Mouse (Mus musculus) bone marrow macrophage, adult 2 months (primary cell): ENCODE data around the gene Cramp1l. TPM values are rescaled to one million over a fixed set of nuclear protein-coding genes. Genes with fewer than 3 reads are reported as not detected.
A peak's percentile ranks its signal among the peaks of the same experiment; 100 is the strongest.
"Not testable (repeated sequence)": the region's sequence is repeated elsewhere in the genome, so short reads cannot be mapped to it uniquely, and the experiment has no call there.

ENCODE experiments used
- H3K27ac ChIP-seq: 2 replicates; pipeline ENCODE4 v1.5.1; 2012; ENCODE audit warnings: low read depth, low read length; ENCODE audit not compliant: insufficient read depth
- H3K4me1 ChIP-seq: 2 replicates; pipeline ENCODE4 v1.6.1; 2012; ENCODE audit warnings: low read length; ENCODE audit not compliant: control insufficient read depth, insufficient read depth
- H3K4me3 ChIP-seq: 2 replicates; pipeline ENCODE4 v1.5.1; 2012; ENCODE audit warnings: mild to moderate bottlenecking, low read length, moderate library complexity; ENCODE audit not compliant: insufficient read depth
- CTCF ChIP-seq: IDR thresholded peaks from 2 replicates; pipeline ENCODE4 v1.5.1; 2012; ENCODE audit warnings: low read depth, mild to moderate bottlenecking, low read length, moderate library complexity
- POLR2A ChIP-seq: IDR thresholded peaks from 2 replicates; pipeline ENCODE4 v1.6.1; 2012; ENCODE audit warnings: mild to moderate bottlenecking, low read depth, low read length, borderline replicate concordance
- polyA plus RNA-seq: library from polyadenylated mRNA; stranded (reverse); fragments of >200 nt; gene quantifications from 2 replicates; pipeline ENCODE4 v1.2.4, GENCODE M21; 2012; ENCODE audit not compliant: missing spikeins, insufficient read depth, insufficient read length

Gene Cramp1l
- polyA plus RNA-seq, 1 experiment = 16.0 TPM

DNA sequence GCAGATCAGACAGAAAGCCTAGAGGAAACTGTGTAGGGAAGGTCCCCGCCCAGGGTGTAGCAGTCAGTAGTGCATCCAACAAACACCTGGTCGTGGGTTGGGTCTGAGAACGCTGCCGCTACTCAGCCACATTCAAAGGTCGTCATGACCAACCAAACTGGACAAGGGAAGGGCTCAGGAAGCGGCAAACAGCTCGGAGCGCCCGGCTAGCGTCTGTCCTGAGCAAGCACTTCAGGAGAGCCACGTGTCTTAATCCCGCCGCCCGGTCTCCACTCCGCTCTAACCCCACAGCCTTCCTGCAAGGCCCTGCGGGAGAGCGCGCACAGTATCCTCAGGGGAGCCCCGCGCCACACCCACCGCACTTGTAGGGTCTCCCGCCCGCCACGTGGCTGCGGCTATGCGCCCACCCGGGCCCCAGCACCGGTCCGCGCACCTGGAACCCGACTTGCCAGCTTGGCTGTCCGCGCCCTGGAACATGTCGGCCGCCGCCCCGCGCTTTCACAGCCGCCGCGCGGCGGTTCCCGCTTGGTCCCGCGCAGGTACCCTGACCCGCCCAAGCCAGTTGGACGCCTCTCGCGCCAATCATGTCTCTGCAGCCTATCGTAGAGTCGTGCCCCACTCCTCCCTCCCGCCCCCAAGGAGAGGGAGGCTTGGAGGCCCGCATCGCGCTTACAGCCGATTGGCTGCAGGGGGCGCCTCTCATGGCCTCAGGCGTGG, 55.3 kb downstream of the Cramp1l start, which contains the start of gene Jpt2:
TSS of gene Jpt2 (minus strand) at position 555 of the 717 bp plus-strand sequence.
- Histone ChIP-seq H3K27ac (peak within 1 kb of the TSS; percentile 48), H3K4me1 (peaks cover 8% of the 10 kb centered on the region), H3K4me3 (peak within 1 kb of the TSS; percentile 83)
- TF ChIP-seq CTCF = no peak
- TF ChIP-seq POLR2A = no peak

DNA sequence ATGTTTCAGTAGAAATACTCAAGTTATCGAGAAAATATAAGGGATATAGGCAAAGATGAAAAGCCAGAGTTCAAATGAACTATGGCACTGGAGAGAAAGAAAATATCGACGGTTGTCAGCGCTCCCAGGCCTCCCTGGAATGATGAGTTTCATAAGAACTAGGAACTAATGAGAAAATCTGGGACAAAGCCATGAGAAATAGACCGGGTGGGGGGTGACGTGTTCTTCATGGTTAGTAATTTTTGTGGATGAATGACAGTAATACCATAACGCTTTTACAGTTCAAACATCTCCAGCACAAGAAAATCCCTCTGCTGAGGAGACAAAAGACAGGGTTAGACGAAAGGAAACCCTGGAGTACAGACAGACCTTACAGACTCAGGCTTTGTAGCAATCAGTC, 56.2 kb downstream of the Cramp1l start:
- Histone ChIP-seq H3K27ac (no peak overlapping the region; the same call in 1 of the 2 replicates), H3K4me1 (peaks cover 8% of the 10 kb centered on the region), H3K4me3 (peak overlapping the region; percentile 83)
- TF ChIP-seq POLR2A (no peak), CTCF (no peak)

DNA sequence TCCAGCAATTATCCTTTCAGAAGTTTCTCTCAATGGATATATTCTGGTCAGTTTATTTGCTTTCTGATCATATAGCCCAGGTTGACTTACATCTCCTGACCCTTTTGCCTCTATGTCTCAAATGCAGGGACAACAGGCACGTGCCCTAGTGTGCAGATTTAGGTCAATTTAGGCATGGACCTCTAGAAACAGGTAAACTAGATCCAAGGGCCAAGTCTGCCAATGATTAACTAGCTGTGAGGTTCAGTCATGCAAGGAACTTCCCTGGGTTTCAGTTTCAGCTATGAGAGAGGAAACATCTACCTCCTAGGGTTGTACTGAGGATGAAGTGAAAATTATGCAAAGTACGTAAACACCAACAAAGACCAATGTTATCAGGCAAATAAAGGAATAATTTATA, 62.3 kb downstream of the Cramp1l start:
- no peak overlapping the region for H3K4me3 ChIP-seq
- no peak for TF ChIP-seq CTCF
- H3K27ac ChIP-seq = no peak overlapping the region
- no peaks in the 10 kb centered on the region; the same call in none of the 2 replicates for H3K4me1 ChIP-seq

DNA sequence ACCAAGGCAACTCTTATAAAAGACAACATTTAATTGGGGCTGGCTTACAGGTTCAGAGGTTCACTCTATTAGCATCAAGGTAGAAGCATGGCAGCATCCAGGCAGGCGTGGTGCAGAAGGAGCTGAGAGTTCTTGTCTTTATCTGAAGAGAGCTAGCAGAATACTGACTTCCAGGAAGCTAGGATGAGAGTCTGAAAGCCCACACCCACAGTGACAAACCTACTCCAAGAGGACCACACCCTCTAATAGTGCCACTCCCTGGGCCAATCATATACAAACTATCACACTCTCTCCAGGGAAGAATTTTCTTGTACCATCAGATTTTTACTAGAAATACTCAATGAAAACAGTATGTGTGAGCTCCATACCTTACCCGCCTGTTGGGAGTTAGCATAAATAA, 64.9 kb downstream of the Cramp1l start:
- TF ChIP-seq CTCF = no peak
- TF ChIP-seq POLR2A = no peak
- no peaks in the 10 kb centered on the region for H3K4me1 ChIP-seq
- no peak overlapping the region for H3K4me3 ChIP-seq
- H3K27ac ChIP-seq = no peak overlapping the region

DNA sequence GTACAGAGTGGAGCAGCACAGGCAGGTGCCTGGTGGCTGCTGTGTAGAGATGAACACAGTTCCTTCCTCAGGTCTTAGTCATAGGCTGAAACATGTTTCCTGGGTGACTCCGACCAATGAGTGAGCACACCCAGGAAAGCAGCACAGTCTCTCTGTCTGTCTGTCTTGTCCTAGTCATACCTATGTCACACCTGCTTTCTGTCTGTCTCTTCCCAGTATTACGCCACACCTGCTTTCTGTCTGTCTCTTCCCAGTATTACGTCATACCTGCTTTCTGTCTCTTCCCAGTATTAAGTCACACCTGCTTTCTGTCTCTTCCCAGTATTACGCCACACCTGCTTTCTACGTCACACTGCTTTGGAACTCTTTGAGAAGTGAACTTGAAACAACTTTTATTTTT, 67.4 kb downstream of the Cramp1l start:
- H3K4me3 ChIP-seq = no peak overlapping the region
- H3K27ac ChIP-seq = no peak overlapping the region
- H3K4me1 ChIP-seq = no peaks in the 10 kb centered on the region
- no peak for TF ChIP-seq CTCF
- TF ChIP-seq POLR2A = no peak

DNA sequence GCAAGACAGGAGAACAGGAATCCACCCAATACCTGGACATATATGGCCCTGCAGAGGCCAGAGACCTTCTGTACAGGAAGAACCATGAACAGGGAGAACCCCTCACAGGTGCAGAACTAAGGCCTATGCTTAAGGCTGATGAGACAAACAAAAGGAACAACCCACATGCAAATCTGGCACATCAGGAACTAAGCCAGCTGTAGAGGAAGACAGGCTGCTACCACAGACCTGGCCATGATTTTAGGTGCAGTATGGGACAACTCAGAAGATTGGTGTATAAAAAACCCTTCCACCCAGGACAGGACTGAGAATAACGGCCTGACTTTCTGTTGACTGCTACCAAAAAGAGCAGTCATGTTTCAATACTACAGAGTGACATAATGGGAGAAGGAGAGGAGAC, 72.0 kb downstream of the Cramp1l start:
- H3K4me1 ChIP-seq, H3K4me3 ChIP-seq, H3K27ac ChIP-seq: not testable (repeated sequence)

DNA sequence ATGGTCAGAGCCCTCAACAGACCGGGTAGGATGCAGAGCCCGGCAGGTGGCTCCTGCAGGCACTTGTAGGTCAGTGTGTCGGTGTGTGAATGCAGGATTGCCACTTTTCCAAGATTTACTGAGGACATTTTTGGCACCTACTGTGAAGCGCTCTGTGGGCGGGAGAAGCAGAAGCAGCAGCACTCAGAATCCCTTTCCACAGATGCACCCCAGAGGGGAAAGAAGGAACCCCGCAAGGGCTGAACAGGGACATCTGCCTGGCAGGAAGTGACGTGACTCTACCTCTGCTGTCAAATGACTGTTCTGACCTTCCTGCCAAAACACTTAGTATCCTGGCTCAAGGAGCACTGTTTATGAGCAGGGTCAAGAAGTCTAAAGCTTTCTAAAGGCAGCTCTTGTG, 72.6 kb downstream of the Cramp1l start:
- TF ChIP-seq CTCF (no peak), POLR2A (no peak)
- Histone ChIP-seq H3K27ac (no peak overlapping the region), H3K4me3 (no peak overlapping the region)

DNA sequence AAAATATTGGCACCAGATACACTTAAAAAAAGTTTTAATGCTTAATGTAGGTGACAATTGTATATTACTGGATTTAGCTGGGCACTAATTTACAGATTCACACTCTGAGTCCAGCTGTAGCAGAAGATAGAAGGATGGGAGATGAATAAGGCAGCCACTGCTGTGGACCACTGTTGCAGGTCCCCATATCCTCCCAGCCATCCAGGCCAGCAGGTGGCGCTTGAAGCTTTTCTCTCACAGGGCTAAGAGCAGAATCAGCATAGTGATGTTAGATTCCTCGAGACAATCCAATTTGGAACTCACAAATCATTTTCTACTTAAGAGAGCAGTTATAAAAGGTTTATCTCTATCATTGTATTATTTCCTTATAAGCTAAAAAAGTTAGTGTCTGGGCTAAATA, 73.1 kb downstream of the Cramp1l start:
- peak; percentile 48 for TF ChIP-seq CTCF
- H3K4me1 ChIP-seq, H3K27ac ChIP-seq, H3K4me3 ChIP-seq: not testable (repeated sequence)

More for the DNA sequence above, 72.6 kb downstream of the Cramp1l start:
- no peaks in the 10 kb centered on the region for H3K4me1 ChIP-seq

DNA sequence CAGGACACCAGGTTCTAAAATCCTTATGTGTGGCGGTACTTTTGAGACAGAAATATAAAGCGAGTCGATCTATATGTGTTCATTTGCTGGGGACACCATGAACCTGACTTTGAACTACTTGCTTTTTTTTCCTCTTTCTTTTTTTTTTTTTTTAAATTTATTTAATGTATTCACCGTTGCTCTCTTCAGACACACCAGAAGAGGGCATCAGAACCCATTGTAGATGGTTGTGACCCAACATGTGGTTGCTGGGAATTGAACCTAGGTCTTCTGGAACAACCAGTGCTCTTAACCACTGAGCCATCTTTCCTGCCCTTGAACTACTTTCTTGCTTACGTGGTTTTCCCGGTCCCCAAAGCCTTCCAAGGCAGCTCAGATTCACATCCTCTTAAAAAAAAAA, 78.3 kb downstream of the Cramp1l start:
- Histone ChIP-seq H3K4me3 (peak overlapping the region; percentile 96), H3K27ac (peak overlapping the region; percentile 79), H3K4me1 (peaks cover 16% of the 10 kb centered on the region)
- TF ChIP-seq CTCF = no peak
- no peak for TF ChIP-seq POLR2A

DNA sequence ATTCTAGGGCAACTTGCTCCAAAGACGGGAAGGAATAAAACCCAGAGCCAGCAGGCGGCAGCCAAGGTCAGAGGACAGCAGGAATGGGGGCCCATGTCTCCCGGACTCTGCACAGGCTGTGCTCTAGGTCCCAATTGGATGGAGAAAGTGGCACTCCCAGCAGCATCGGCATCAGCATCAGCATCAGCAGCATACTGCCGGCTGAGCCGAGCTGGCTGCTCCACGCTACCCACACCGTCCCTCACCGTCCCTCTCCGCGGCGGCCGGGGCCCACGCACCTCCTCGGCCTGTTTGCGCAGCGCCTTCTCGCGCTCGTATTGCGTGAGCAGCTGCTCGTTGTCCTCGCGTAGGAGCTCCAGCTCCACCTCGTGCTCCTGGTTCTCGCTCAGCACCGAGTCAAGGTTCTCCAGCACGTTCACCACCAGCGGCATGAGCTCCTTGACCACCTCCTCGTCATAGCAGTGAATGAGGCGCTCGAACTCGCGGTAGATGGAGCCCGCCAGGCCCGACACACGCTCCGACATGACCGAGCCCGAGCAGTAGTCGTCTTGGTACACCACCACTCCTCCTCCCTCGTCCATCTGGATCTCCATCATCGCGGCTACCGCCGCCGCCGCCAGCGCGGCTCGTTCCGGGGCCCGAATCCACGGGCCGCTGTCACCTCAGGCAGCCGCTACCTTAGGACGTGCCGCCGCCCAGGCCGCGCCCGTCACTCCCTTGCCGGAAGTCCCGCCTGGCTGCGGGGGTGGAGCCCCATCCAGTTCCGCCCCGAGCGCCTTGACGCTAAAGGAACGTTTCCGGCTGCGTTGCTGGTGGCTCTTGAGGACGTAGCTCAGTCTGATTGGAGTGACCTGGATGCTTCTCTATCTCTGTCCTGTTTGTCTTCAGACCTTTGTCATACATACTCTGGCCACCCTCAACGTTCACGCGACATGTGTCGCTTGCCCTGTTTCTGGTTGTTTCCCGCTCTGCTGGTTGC, 79.0 kb downstream of the Cramp1l start, which contains the start of gene Mapk8ip3:
TSS of gene Mapk8ip3 (minus strand) at position 719 of the 979 bp plus-strand sequence.
- no peak for TF ChIP-seq POLR2A
- TF ChIP-seq CTCF = no peak
- Histone ChIP-seq H3K4me3 (peak within 1 kb of the TSS; percentile 96), H3K27ac (peak within 1 kb of the TSS; percentile 79), H3K4me1 (peaks cover 16% of the 10 kb centered on the region)
